Mouse (Mus musculus) liver, embryonic 14.5 days (tissue): Measurements from ENCODE around the gene Klf16. TPM values are rescaled to one million over a fixed set of nuclear protein-coding genes. Genes with fewer than 3 reads are reported as not detected.

Experiments
- ATAC-seq: fragments of 200-750 bp; cut with Nextera tagmentation; 2 replicates; pipeline ENCODE4 v1.8.0; 2017; ENCODE audit warnings: moderate number of reproducible peaks, mild to moderate bottlenecking, moderate library complexity; ENCODE audit not compliant: insufficient read depth
- DNase-seq, 3 experiments: peaks; one replicate each; pipeline ENCODE4 v3.0.0-alpha.2; 2012 to 2013; ENCODE audit warnings: low read depth in 3 of 3, low spot score in 3 of 3
- H3K27ac ChIP-seq: fragments of 300-500 bp; sonication (generic); 2 replicates; pipeline ENCODE4 v1.5.1; 2014; ENCODE audit warnings: moderate library complexity, mild to moderate bottlenecking, control low read depth, inconsistent platforms
- H3K27me3 ChIP-seq: fragments of 300-500 bp; sonication (generic); 2 replicates; pipeline ENCODE4 v1.6.1; 2014; ENCODE audit warnings: mild to moderate bottlenecking, low read length, moderate library complexity; ENCODE audit not compliant: control insufficient read depth, insufficient read depth
- H3K36me3 ChIP-seq: fragments of 300-500 bp; sonication (generic); replicated peaks from 2 replicates; pipeline ENCODE4 v1.6.1; 2014; ENCODE audit warnings: low read depth; ENCODE audit not compliant: control insufficient read depth, insufficient read depth
- H3K4me1 ChIP-seq, 2 experiments: fragments of 200-500 bp in 1 of 2; fragments of 300-500 bp in 1 of 2; sonication (generic) in 1 of 2; replicated peaks; 2 replicates each; pipeline ENCODE4 v1.6.1; 2012 to 2014; ENCODE audit warnings: antibody characterized with exemption in 1 of 2, inconsistent platforms in 1 of 2, low read length in 1 of 2; ENCODE audit not compliant: control insufficient read depth in 2 of 2, insufficient read depth in 2 of 2
- H3K4me2 ChIP-seq: fragments of 300-500 bp; sonication (generic); 2 replicates; pipeline ENCODE4 v1.6.1; 2014; ENCODE audit warnings: low read depth, mild to moderate bottlenecking, control low read depth, moderate library complexity
- H3K4me3 ChIP-seq, 2 experiments: fragments of 200-500 bp in 1 of 2; fragments of 300-500 bp in 1 of 2; sonication (generic) in 1 of 2; 2 replicates each; pipeline ENCODE4 v1.5.1; 2012 to 2014; ENCODE audit warnings: low read depth in 2 of 2, low read length in 2 of 2, mild to moderate bottlenecking in 2 of 2, control low read depth in 1 of 2, inconsistent platforms in 1 of 2, moderate library complexity in 1 of 2; ENCODE audit not compliant: insufficient read depth in 1 of 2
- H3K9ac ChIP-seq: fragments of 300-500 bp; sonication (generic); replicated peaks from 2 replicates; pipeline ENCODE4 v1.6.1; 2014; ENCODE audit warnings: mild to moderate bottlenecking, control low read depth, moderate library complexity
- H3K9me3 ChIP-seq: fragments of 300-500 bp; sonication (generic); 2 replicates; pipeline ENCODE4 v1.6.1; 2016; ENCODE audit warnings: low read length, mixed read lengths; ENCODE audit not compliant: control insufficient read depth
- CTCF ChIP-seq: IDR thresholded peaks from 2 replicates; pipeline ENCODE4 v1.5.1; 2016; ENCODE audit warnings: antibody characterized with exemption, low read depth, control low read depth
- EP300 ChIP-seq: IDR thresholded peaks from 2 replicates; pipeline ENCODE4 v1.6.1; 2016; ENCODE audit warnings: antibody characterized with exemption, low read depth
- WGBS: fragments of 180-500 bp; shearing (Covaris S2); extraction: QIAGEN DNeasy Blood & Tissue Kit; methylation state at CpG from one replicate; pipeline ENCODE4 v1.1.7; 2014; ENCODE audit not compliant: insufficient replicate concordance; 5-methylcytosine and 5-hydroxymethylcytosine counted together
- polyA plus RNA-seq, 2 experiments: library from polyadenylated mRNA; depleted of rRNA in 1 of 2; stranded (reverse) in 1 of 2; unstranded in 1 of 2; fragments of >200 nt; fragmentation: Nextera tagmentation in 1 of 2; extraction: Ambion mirVana in 1 of 2; gene quantifications; 2 replicates each; pipeline versions ENCODE4 v1.2.1 to v1.2.3; 2012 to 2014

Gene Klf16
- polyA plus RNA-seq, 2 experiments, result 10.6 to 13.8 TPM

GRCm38 (mm10) chr10:80545590-80545989 lies 31.5 kb downstream of the Klf16 start:
- Histone ChIP-seq H3K4me1 (peaks cover 18 to 20% of the 10 kb centered on the region in 2 experiments), H3K4me2 (no peak overlapping the region), H3K36me3 (peaks cover 68% of the 10 kb centered on the region), H3K9ac (no peak overlapping the region), H3K27ac (no peak overlapping the region), H3K27me3 (no peaks in the 10 kb centered on the region), H3K9me3 (no peaks in the 10 kb centered on the region), H3K4me3 (no peak overlapping the region)
- no peak for DNase-seq
- 92% methylated on average over 8 of the region's 8 CpGs for WGBS
- TF ChIP-seq EP300 (no peak), CTCF (no peak)
- no peak for ATAC-seq

DNA sequence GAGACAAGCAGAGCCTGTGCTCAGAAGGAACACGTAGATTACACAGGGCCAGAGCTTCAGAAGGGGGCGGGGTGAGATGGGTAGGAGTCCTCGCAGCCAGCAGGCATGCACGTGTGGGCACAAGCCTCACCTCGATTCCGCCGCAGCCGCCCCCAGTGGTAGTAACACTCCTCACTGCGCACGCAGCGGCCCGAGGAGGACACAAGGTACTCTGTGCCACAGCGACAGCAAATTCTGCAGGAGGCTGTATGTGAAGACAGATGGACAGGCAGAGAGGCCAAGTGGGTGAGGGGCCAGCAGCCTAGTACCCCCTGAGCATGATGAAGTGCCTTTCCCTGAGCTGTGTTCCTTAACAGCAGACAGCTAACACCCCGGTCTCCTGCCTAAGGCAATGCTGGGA lies 33.2 kb downstream of the Klf16 start:
- ATAC-seq (no peak), DNase-seq (no peak)
- Histone ChIP-seq H3K27ac (no peak overlapping the region), H3K27me3 (no peaks in the 10 kb centered on the region), H3K4me2 (no peak overlapping the region), H3K9ac (no peak overlapping the region), H3K4me1 (peaks cover 23 to 32% of the 10 kb centered on the region in 2 experiments), H3K4me3 (no peak overlapping the region), H3K36me3 (peaks cover 55% of the 10 kb centered on the region), H3K9me3 (no peaks in the 10 kb centered on the region)
- TF ChIP-seq EP300, result no peak
- TF ChIP-seq CTCF, result no peak
- WGBS, result 87% methylated on average over 14 of the region's 14 CpGs

DNA sequence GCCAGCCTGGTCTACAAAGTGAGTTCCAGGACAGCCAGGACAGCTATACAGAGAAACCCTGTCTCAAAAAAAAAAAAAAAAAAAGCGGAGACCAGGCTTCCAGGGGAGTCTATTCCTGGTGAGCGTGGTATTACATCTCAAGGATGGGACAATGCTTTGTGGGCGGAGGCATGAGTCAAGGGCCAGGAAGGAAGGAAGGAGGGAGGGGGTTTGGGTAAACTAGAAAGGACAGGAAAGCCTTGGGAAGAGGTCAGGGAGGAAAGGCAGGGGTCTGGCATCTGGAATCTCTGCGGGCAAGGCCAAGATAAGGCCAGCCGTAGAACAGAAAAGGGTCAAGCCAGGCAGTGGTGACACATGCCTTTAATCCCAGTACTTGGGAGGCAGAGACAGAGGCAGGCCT lies 37.6 kb downstream of the Klf16 start:
- H3K9ac ChIP-seq, result no peak overlapping the region
- H3K4me1 ChIP-seq, result peaks cover 24 to 39% of the 10 kb centered on the region in 2 experiments
- H3K36me3 ChIP-seq, result peaks cover 29% of the 10 kb centered on the region
- no peak for DNase-seq
- peak overlapping the region; percentile 69 for H3K4me2 ChIP-seq
- no peak overlapping the region for H3K4me3 ChIP-seq
- 23% methylated on average over 5 of the region's 5 CpGs for WGBS
- no peak for TF ChIP-seq CTCF
- TF ChIP-seq EP300, result no peak
- no peak for ATAC-seq
- peak overlapping the region; percentile 34 for H3K27ac ChIP-seq
- no peaks in the 10 kb centered on the region for H3K9me3 ChIP-seq
- no peaks in the 10 kb centered on the region for H3K27me3 ChIP-seq

DNA sequence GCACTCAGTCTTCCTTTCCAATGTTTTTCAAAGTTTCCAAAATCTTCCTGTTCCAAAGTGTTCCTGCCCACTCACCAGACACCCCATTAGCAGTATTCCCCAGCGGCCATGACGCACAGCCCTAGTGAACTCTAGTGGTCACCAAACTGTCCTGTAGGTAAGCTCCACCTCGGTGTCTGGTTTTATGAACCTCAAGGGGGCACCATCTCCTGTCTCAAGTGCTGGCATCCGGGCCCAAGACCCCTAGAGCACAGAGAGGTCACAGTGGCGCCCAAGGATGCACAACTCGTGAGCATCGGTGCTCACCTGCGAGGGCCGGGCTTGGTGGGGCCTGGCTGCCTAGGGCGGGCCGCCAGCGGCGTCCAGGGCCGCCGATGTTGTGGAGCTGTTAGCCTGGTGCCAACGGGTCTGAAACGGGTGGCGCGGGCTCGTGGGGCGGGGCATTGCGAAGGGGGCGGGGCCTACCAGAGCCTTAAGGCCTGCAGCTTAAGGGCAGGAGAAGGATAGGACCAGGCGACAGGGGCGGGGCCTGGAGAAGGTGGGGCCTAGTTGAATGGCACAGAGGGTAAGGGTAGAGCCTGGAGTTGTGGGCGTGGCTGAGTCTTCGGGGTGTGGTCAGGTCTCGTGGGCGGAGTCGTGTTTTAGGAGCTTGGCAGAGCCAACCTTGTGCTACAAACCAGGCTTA lies 38.3 kb downstream of the Klf16 start, which contains the start of gene Atp8b3:
Gene Atp8b3 (minus strand): TSS at position 415 of the 685 bp plus-strand sequence.
- 2% methylated on average over 30 of the region's 30 CpGs for WGBS
- Histone ChIP-seq H3K9ac (peak within 1 kb of the TSS; percentile 35), H3K4me2 (peak within 1 kb of the TSS; percentile 69), H3K4me3 (peak within 1 kb of the TSS; percentile 43 to 48), H3K27ac (peak within 1 kb of the TSS; percentile 58), H3K9me3 (no peaks in the 10 kb centered on the region), H3K4me1 (peaks cover 31 to 46% of the 10 kb centered on the region in 2 experiments), H3K27me3 (no peaks in the 10 kb centered on the region), H3K36me3 (peaks cover 23% of the 10 kb centered on the region)
- peak; percentile 94 for ATAC-seq
- peak; percentile 97 to 99 (median 98) for DNase-seq
- TF ChIP-seq CTCF (peak; percentile 71), EP300 (no peak)

DNA sequence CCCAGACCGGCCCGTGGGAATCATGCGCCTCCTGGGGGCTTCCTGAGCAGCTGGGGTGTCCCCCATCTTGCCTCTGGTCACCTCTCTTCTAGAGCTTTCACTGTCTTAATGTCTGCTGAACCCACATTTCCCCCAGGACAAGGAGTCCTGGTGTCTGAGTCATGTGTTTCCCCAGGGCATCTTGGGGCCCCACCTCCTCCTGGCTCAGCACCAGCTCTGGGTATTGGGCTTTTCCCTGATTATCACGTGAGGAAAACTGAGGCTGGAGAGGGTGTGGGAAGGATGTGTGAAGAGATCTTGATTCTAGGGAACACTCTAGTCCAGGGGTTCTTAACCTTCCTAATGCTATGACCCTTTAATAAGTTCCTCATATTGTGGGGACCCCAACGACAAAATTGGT lies 38.9 kb downstream of the Klf16 start:
- H3K9ac ChIP-seq, result no peak overlapping the region
- H3K27ac ChIP-seq, result no peak overlapping the region
- 56% methylated on average over 5 of the region's 5 CpGs for WGBS
- ATAC-seq (no peak), DNase-seq (no peak)
- H3K4me2 ChIP-seq, result peak overlapping the region; percentile 69; the same call in 1 of the 2 replicates
- peaks cover 17% of the 10 kb centered on the region for H3K36me3 ChIP-seq
- TF ChIP-seq CTCF (no peak), EP300 (no peak)
- H3K27me3 ChIP-seq, result no peaks in the 10 kb centered on the region
- H3K9me3 ChIP-seq, result no peaks in the 10 kb centered on the region
- H3K4me3 ChIP-seq, result no peak overlapping the region
- peaks cover 37 to 52% of the 10 kb centered on the region in 2 experiments for H3K4me1 ChIP-seq
